Mouse (Mus musculus) stomach, embryonic 14.5 days (tissue): ENCODE measurements at regions not wholly inside any gene's neighbourhood (a gene's known extent, or its start where the extent isn't known, plus 50 kb on each side); places are given as distances from the start of the nearest gene placed in this dataset.

Experiments used
- ATAC-seq: fragments of 200-750 bp; cut with Nextera tagmentation; 2 replicates; pipeline ENCODE4 v1.8.0; 2017; ENCODE audit warnings: low read depth, moderate TSS enrichment; ENCODE audit not compliant: insufficient number of reproducible peaks, insufficient read depth, low FRiP score
- H3K27ac ChIP-seq: fragments of 300-500 bp; sonication (generic); 2 replicates; pipeline ENCODE4 v1.5.1; 2014; ENCODE audit warnings: mild to moderate bottlenecking, low read length, moderate library complexity, mixed read lengths
- H3K27me3 ChIP-seq: fragments of 300-500 bp; sonication (generic); 2 replicates; pipeline ENCODE4 v1.6.1; 2014; ENCODE audit warnings: low read length, control low read depth, mixed read lengths; ENCODE audit not compliant: control insufficient read depth, insufficient read depth
- H3K36me3 ChIP-seq: fragments of 300-500 bp; sonication (generic); 2 replicates; pipeline ENCODE4 v1.6.1; 2014; ENCODE audit warnings: mild to moderate bottlenecking, control low read depth, low read length, moderate library complexity, mixed read lengths; ENCODE audit not compliant: control insufficient read depth, insufficient read depth
- H3K4me1 ChIP-seq: fragments of 300-500 bp; sonication (generic); 2 replicates; pipeline ENCODE4 v1.6.1; 2014; ENCODE audit warnings: low read length, control low read depth, mixed read lengths; ENCODE audit not compliant: control insufficient read depth, insufficient read depth
- H3K4me2 ChIP-seq: fragments of 300-500 bp; sonication (generic); replicated peaks from 2 replicates; pipeline ENCODE4 v1.6.1; 2014; ENCODE audit warnings: low read depth, low read length, control low read depth
- H3K4me3 ChIP-seq: fragments of 300-500 bp; sonication (generic); 2 replicates; pipeline ENCODE4 v1.5.1; 2014; ENCODE audit warnings: low read depth, low read length, control low read depth
- H3K9ac ChIP-seq: fragments of 300-500 bp; sonication (generic); replicated peaks from 2 replicates; pipeline ENCODE4 v1.6.1; 2014; ENCODE audit warnings: low read depth, mild to moderate bottlenecking, control low read depth, low read length, moderate library complexity, mixed read lengths
- H3K9me3 ChIP-seq: fragments of 300-500 bp; sonication (generic); 2 replicates; pipeline ENCODE4 v1.6.1; 2016; ENCODE audit warnings: low read depth, low read length, control low read depth; ENCODE audit not compliant: control insufficient read depth
- WGBS: fragments of 180-500 bp; shearing (Covaris S2); extraction: QIAGEN DNeasy Blood & Tissue Kit; methylation state at CpG from one replicate; pipeline ENCODE4 v1.1.7; 2014; 5-methylcytosine and 5-hydroxymethylcytosine counted together

DNA sequence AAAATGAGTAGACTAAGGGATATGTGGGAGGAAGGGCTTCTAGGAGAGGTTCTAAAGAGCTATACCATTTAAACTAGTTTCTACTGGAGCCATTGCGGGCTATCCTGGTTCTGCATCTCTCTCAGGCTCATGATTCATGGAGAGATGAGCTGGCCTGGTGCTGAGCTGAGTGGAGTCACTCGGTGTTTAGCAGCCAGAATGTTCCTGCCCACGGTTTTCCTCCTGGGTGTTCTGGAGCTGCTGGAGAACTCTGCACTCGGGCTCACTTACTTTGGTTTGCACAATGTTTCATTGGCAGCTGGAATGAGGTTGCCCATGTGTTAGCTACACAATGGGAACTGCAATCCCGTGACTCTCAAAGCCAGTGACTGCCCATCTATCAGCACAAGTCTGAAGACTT lies 79.0 kb upstream of the Cox10 start:
- whole genome bisulfite sequencing = 85% methylated on average over 5 of the region's 5 CpGs
- H3K36me3 ChIP-seq = no peaks in the 10 kb centered on the region
- no peak overlapping the region for H3K9ac ChIP-seq
- no peak overlapping the region for H3K4me3 ChIP-seq
- H3K27ac ChIP-seq = no peak overlapping the region
- H3K27me3 ChIP-seq = no peaks in the 10 kb centered on the region
- no peaks in the 10 kb centered on the region for H3K9me3 ChIP-seq
- no peaks in the 10 kb centered on the region for H3K4me1 ChIP-seq
- no peak for ATAC-seq
- H3K4me2 ChIP-seq = no peak overlapping the region

DNA sequence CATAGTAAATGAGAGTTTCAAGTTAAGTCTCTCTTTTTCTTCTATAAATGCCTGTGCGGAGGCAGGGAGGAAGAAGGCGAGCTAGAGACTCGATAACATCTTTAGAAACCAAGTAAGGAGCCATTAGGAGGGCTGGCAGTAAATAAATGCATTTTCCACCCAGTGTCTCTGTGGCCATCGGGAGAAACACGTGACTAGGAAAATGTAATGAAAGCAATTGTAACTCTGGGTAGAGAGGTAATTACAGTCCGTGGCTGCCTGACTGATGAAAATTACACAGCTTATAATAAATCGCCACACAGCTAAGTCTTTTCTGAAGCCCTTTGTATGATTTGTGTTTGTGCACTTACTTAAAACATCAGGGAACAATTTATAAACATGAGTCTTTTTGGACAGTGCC lies 77.4 kb upstream of the Cox10 start:
- no peak for ATAC-seq
- no peak overlapping the region for H3K4me2 ChIP-seq

DNA sequence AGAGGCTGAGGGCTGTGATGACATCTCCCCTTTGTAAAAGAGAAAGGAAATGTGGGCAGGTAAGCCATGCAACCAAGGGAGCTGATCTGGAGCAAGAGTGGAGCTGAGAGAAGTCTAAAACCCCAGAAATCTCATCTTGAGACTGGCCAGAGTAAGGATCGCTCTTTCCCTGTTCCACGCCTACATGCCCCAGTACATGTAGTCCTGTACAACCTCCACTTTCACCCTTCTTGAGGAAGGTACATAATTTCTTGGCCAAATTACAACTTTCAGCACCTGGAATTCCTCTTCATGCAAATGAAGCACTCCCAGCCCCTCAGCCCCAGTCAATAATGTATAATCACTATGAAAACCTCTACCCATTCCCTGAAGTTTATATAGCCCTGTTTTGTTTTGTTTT lies 60.2 kb upstream of the Cox10 start:
- WGBS = 100% methylated on average over 2 of the region's 2 CpGs
- Histone ChIP-seq H3K27ac (no peak overlapping the region), H3K4me2 (no peak overlapping the region), H3K9ac (no peak overlapping the region), H3K36me3 (no peaks in the 10 kb centered on the region), H3K4me3 (no peak overlapping the region), H3K9me3 (no peaks in the 10 kb centered on the region), H3K27me3 (no peaks in the 10 kb centered on the region), H3K4me1 (no peaks in the 10 kb centered on the region)
- ATAC-seq = no peak

More for the DNA sequence above, 77.4 kb upstream of the Cox10 start:
- no peak overlapping the region for H3K4me3 ChIP-seq
- H3K36me3 ChIP-seq = no peaks in the 10 kb centered on the region
- no peaks in the 10 kb centered on the region for H3K4me1 ChIP-seq
- H3K9me3 ChIP-seq = no peaks in the 10 kb centered on the region
- WGBS = 44% methylated on average over 7 of the region's 7 CpGs
- no peak overlapping the region for H3K9ac ChIP-seq
- H3K27me3 ChIP-seq = no peaks in the 10 kb centered on the region
- H3K27ac ChIP-seq = no peak overlapping the region

DNA sequence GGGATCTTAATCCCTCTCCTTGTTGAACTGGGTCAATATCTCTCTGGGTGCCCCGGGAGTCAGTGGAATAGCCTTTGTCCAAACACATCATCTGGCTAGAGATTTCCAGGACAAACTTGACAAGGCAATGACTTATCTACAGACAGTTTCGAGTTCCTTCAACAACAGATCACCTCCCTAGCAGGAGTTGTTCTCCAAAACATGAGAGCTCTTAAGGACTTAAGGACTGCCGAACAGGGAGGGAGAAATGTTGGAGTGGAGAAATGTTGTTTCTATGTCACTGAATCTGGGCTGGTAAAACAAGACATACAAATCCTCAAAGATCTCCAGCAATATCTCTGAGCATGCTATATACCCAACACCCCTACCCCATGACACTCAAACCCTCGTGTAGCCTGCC lies 59.7 kb upstream of the Cox10 start:
- WGBS = 61% methylated on average over 4 of the region's 4 CpGs
- no peak for ATAC-seq

DNA sequence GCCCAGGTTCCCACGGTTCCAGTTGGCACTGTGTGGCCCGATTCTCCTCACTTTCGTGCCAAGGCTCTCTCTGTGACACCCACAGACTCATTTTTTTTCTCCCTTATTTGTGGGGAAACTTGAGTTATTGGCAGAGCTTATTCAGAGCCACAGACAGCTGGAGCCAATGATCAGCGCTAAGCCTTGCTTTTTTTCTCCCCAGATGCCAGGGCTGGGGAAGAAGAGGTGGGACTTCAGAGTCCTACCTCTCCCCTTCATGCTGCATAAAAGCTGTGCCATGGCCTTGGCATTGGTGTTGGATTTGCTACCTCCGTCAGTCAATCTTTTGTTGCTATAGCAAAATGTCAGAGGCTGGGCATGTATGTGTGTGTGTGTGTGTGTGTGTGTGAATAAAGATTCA lies 56.5 kb upstream of the Cox10 start:
- no peaks in the 10 kb centered on the region for H3K27me3 ChIP-seq
- H3K27ac ChIP-seq = no peak overlapping the region
- no peaks in the 10 kb centered on the region for H3K36me3 ChIP-seq
- no peak for ATAC-seq
- no peak overlapping the region for H3K4me2 ChIP-seq
- H3K4me3 ChIP-seq = no peak overlapping the region
- H3K9me3 ChIP-seq = no peaks in the 10 kb centered on the region
- no peak overlapping the region for H3K9ac ChIP-seq
- no peaks in the 10 kb centered on the region for H3K4me1 ChIP-seq
- 91% methylated on average over 5 of the region's 5 CpGs for whole genome bisulfite sequencing

More for the DNA sequence above, 59.7 kb upstream of the Cox10 start:
- no peaks in the 10 kb centered on the region for H3K36me3 ChIP-seq
- no peak overlapping the region for H3K4me2 ChIP-seq
- no peaks in the 10 kb centered on the region for H3K4me1 ChIP-seq
- H3K27ac ChIP-seq = no peak overlapping the region
- no peak overlapping the region for H3K9ac ChIP-seq
- no peaks in the 10 kb centered on the region for H3K27me3 ChIP-seq
- no peak overlapping the region for H3K4me3 ChIP-seq
- no peaks in the 10 kb centered on the region for H3K9me3 ChIP-seq

DNA sequence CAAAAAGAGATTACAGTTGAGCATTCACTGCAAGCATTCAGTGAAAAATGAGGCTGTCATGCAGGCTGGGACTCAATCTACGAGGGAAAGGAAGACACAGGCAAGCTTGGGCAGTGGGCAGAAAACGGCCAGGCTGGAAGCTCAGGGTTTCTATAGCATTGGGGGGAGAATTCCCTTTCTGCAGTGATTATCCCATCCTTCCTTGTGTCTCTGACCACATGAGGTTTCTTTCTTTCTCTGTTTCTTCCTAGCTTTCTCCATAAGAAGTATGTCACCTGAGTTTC lies 56.0 kb upstream of the Cox10 start:
- no peaks in the 10 kb centered on the region for H3K27me3 ChIP-seq
- no peak overlapping the region for H3K4me3 ChIP-seq
- no peaks in the 10 kb centered on the region for H3K9me3 ChIP-seq
- H3K4me1 ChIP-seq = no peaks in the 10 kb centered on the region
- no peak overlapping the region for H3K4me2 ChIP-seq
- WGBS = 62% methylated on average over 2 of the region's 2 CpGs
- H3K27ac ChIP-seq = no peak overlapping the region
- H3K9ac ChIP-seq = no peak overlapping the region
- no peaks in the 10 kb centered on the region for H3K36me3 ChIP-seq
- ATAC-seq = no peak

DNA sequence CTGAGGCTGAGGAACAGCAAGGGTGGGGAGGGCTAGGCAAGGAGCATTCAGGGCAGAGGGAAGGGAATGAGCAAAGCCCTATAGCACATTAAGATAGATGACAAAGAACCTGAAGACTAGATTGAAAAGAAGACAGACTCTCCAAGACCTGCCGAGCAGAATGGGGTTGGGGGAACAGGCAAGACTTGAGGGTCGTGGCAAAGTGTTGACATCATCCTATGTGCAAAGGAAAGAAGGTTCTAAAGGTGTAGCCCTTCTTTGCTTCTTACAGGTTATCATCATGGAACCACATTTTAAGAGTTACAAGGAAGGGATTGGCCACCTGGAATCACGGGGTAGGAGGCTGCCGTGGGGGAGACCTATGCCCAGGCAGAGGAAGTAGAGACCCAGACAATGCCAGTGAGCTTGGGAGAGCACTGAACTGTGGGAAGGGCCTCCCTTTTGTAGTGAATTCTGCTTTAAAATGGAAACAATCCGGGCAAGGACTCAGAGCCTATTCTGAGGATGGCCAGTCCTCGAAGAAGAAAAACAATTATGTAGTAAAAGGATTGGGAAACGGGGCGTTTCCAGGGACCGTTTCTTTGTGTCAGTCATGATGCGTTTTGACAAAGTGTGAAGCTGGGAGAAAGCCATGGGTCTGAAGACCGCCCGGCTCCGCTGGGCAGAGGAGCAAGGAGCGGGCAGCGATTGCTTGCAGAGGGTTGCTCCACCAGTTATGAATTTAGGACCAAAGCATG lies 55.5 kb upstream of the Cox10 start:
- Histone ChIP-seq H3K36me3 (no peaks in the 10 kb centered on the region), H3K4me1 (peaks cover under 1% of the 10 kb centered on the region; the same call in 1 of the 2 replicates), H3K9me3 (no peaks in the 10 kb centered on the region), H3K9ac (no peak overlapping the region), H3K27me3 (no peaks in the 10 kb centered on the region), H3K4me2 (no peak overlapping the region), H3K27ac (no peak overlapping the region), H3K4me3 (no peak overlapping the region)
- WGBS = 85% methylated on average over 15 of the region's 15 CpGs
- ATAC-seq = no peak
